Mouse (Mus musculus) kidney, postnatal 0 days (tissue): ENCODE results near the gene Rbmx2. TPM values are rescaled to one million over a fixed set of nuclear protein-coding genes. Genes with fewer than 3 reads are reported as not detected.

ENCODE experiments used
- ATAC-seq: fragments of 200-750 bp; cut with Nextera tagmentation; replicated peaks from 2 replicates; pipeline ENCODE4 v1.8.0; 2017; ENCODE audit warnings: low read depth, moderate number of reproducible peaks, moderate TSS enrichment, moderate library complexity; ENCODE audit not compliant: low FRiP score
- DNase-seq: peaks from one replicate; pipeline ENCODE4 v3.0.0-alpha.2; 2016; ENCODE audit warnings: low spot score
- H3K27ac ChIP-seq: fragments of 300-500 bp; sonication (generic); 2 replicates; pipeline ENCODE4 v1.5.1; 2014; ENCODE audit warnings: mild to moderate bottlenecking
- H3K27me3 ChIP-seq: fragments of 300-500 bp; sonication (generic); 2 replicates; pipeline ENCODE4 v1.6.1; 2014; ENCODE audit warnings: low read length, mixed read lengths; ENCODE audit not compliant: insufficient read depth
- H3K36me3 ChIP-seq: fragments of 300-500 bp; sonication (generic); 2 replicates; pipeline ENCODE4 v1.6.1; 2014; ENCODE audit warnings: low read length, mixed read lengths; ENCODE audit not compliant: insufficient read depth
- H3K4me1 ChIP-seq: fragments of 300-500 bp; sonication (generic); replicated peaks from 2 replicates; pipeline ENCODE4 v1.6.1; 2014; ENCODE audit warnings: antibody characterized with exemption, low read length, mixed read lengths; ENCODE audit not compliant: insufficient read depth
- H3K4me2 ChIP-seq: fragments of 300-500 bp; sonication (generic); 2 replicates; pipeline ENCODE4 v1.6.1; 2014; ENCODE audit warnings: mild to moderate bottlenecking, low read length, moderate library complexity, mixed read lengths
- H3K4me3 ChIP-seq: fragments of 300-500 bp; sonication (generic); replicated peaks from 2 replicates; pipeline ENCODE4 v1.5.1; 2014; ENCODE audit warnings: low read depth, low read length
- H3K9ac ChIP-seq: fragments of 300-500 bp; sonication (generic); 2 replicates; pipeline ENCODE4 v1.6.1; 2014; ENCODE audit warnings: low read depth, low read length
- H3K9me3 ChIP-seq: fragments of 300-500 bp; sonication (generic); replicated peaks from 2 replicates; pipeline ENCODE4 v1.6.1; 2016; ENCODE audit warnings: low read length, inconsistent platforms, mixed read lengths
- CTCF ChIP-seq: IDR thresholded peaks from 2 replicates; pipeline ENCODE4 v1.5.1; 2016; ENCODE audit warnings: antibody characterized with exemption, low read depth, mild to moderate bottlenecking, moderate library complexity
- whole genome bisulfite sequencing: fragments of 180-500 bp; shearing (Covaris S2); extraction: QIAGEN DNeasy Blood & Tissue Kit; methylation state at CpG from one replicate; pipeline ENCODE4 v1.1.7; 2014; 5-methylcytosine and 5-hydroxymethylcytosine counted together
- polyA plus RNA-seq: library from polyadenylated mRNA; unstranded; fragments of >200 nt; fragmentation: Nextera tagmentation; extraction: Ambion mirVana; gene quantifications from 2 replicates; pipeline ENCODE4 v1.2.1, GENCODE M21; 2015

The Rbmx2 gene
- 19.2 and 22.2 TPM in 2 replicates for polyA plus RNA-seq

DNA sequence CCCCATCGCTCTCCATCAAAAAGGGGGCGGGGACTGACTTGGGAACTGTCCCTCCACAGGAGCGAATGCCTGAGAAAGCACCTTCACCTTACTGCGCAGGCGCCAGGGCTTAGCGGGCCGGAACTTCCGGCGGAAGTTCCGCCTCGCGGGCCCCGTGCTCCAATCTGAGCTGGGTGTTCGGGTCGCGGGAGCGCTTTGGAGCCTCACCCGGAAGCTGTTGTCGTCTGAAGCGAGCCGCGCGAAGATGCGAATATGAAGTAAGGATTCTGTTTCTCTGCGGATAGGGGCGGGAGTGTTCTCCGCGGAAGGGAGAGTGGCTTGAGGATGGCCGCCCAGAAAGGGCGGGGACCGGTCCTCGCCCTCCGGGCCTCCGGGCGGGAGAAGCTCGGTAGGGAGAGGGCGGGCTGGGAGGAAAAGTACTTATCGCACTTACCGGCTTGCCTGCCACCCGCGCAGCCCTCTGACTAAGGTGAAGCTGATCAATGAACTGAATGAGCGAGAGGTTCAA, at the start of gene Rbmx2:
Gene Rbmx2 (plus strand): TSS at position 141 of the 508 bp plus-strand sequence.
- H3K4me2 ChIP-seq, result peak within 1 kb of the TSS; percentile 50
- no peaks in the 10 kb centered on the region for H3K27me3 ChIP-seq
- no peaks in the 10 kb centered on the region for H3K4me1 ChIP-seq
- H3K9ac ChIP-seq, result peak within 1 kb of the TSS; percentile 64
- H3K4me3 ChIP-seq, result peak within 1 kb of the TSS; percentile 52
- no peaks in the 10 kb centered on the region for H3K36me3 ChIP-seq
- TF ChIP-seq CTCF, result no peak
- no peak within 1 kb of the TSS for H3K27ac ChIP-seq
- WGBS, result 21% methylated on average over 41 of the region's 42 CpGs
- DNase-seq (peak; percentile 92), ATAC-seq (peak; percentile 98)
- no peaks in the 10 kb centered on the region for H3K9me3 ChIP-seq

DNA sequence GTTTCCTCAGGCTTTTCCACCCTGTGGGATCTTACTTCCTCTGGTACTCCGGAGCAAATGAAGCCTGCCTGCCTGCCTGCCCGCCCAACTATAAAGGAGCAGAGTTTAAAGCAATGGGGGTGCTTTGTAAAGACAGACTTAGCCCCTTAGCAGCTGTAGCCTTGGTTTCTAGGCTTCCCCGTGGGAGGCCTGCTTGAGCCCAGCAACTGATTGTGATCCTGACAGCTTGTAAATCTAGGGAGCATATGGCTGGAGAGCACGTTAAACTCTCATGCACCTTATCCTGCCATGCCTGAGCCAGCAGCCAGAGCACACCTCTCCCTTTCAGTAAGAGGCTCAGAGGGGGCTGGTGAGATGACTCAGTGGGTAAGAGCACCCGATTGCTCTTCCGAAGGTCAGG, 28.0 kb upstream of the Rbmx2 start:
- peak; percentile 47 for DNase-seq
- no peak for TF ChIP-seq CTCF
- ATAC-seq, result no peak; the same call in 1 of the 2 replicates
- H3K4me2 ChIP-seq, result no peak overlapping the region
- no peaks in the 10 kb centered on the region for H3K4me1 ChIP-seq
- no peaks in the 10 kb centered on the region for H3K36me3 ChIP-seq
- no peak overlapping the region for H3K27ac ChIP-seq
- no peak overlapping the region for H3K4me3 ChIP-seq
- H3K27me3 ChIP-seq, result no peaks in the 10 kb centered on the region
- WGBS, result 45% methylated on average over 6 of the region's 6 CpGs
- H3K9ac ChIP-seq, result no peak overlapping the region
- no peaks in the 10 kb centered on the region for H3K9me3 ChIP-seq

DNA sequence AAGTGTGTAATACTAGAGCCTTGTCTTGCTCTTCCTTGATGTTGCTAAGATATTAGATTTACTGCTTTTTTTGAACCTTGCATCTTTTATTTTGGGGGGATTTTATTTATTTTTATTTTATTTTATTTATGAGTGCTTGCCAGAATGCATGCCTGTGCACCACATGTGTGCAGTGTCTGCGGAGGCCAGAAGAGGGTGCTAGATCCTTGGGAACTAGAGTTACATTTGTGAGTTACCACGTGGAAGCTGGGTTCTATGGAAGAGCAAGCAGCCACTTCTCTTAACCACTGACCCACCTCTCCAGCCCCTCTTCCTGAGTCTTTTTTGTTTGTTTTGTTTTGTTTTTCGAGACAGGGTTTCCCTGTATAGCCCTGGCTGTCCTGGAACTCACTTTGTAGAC, 25.2 kb upstream of the Rbmx2 start:
- Histone ChIP-seq H3K27ac (no peak overlapping the region), H3K36me3 (no peaks in the 10 kb centered on the region), H3K9ac (no peak overlapping the region), H3K4me2 (no peak overlapping the region), H3K9me3 (no peaks in the 10 kb centered on the region), H3K4me3 (no peak overlapping the region), H3K27me3 (no peaks in the 10 kb centered on the region), H3K4me1 (no peaks in the 10 kb centered on the region)
- WGBS, result 68% methylated on average over 3 of the region's 3 CpGs
- ATAC-seq, result no peak
- no peak for DNase-seq
- no peak for TF ChIP-seq CTCF

DNA sequence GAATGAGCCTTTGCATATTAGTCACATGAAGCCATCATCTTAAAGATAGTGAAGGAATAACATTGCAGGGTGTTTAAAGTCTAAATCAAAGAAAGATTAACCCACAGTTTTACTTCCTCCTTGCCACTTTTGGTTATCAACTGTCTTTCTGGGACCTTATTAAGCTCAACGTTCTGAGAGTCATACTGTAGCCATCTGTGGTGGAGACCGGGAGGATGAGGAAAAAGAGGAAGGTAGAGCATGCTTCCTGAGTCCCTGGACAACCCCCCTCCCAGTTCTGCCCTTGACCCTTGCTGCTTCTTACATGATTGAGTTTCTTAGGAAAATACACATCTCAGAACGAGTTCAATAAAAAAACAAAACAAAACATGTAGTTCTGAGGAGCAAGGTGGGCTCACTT, 23.1 kb upstream of the Rbmx2 start:
- no peaks in the 10 kb centered on the region for H3K4me1 ChIP-seq
- no peak for ATAC-seq
- H3K9me3 ChIP-seq, result no peaks in the 10 kb centered on the region
- H3K36me3 ChIP-seq, result no peaks in the 10 kb centered on the region
- no peak overlapping the region for H3K4me3 ChIP-seq
- no peak overlapping the region for H3K9ac ChIP-seq
- no peak for DNase-seq
- no peak overlapping the region for H3K4me2 ChIP-seq
- no peak overlapping the region for H3K27ac ChIP-seq
- H3K27me3 ChIP-seq, result no peaks in the 10 kb centered on the region
- WGBS, result 50% methylated on average over 3 of the region's 3 CpGs
- no peak for TF ChIP-seq CTCF

DNA sequence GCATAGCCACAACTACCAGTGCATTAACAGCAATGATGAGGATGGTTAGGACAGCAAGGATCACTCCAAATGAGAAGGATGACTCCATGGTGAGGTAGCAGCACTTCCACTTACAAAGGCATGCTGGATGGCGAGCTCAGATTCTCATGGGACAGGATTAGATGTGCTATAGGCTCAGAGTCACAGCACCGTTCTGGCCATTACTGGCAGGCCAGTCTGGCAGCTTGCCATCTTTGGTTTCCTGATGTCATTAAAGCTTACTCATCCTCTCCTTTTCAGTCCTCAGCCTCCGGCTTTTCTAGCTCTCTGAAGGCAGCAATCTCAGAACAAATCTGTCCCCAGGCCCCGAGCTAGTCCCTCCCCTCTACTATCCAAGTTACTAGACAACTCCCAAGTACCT, 20.6 kb upstream of the Rbmx2 start, which contains the start of gene Gpr119:
Gene Gpr119 (minus strand): TSS at position 308 of the 400 bp plus-strand sequence.
- DNase-seq, result no peak

DNA sequence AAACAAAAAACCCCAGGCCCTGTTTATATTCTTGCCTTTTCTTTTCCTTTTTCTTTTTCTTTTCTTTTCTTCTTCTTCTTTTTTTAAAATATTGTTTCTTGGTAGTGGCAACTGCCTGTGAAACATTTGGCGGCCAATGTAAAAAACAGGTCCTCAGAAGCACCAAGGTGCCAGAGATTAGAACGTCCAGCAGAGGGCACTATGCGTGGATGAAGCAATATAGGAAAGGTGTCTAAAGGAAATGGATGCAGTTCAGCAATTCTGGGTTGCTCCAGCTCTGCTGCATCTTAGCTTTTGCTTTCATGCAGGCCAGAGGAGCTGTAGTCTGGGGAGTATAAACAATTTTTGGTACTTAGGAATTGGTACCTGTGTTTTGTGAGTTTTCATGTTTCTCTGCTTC, 11.4 kb upstream of the Rbmx2 start:
- no peak overlapping the region for H3K9ac ChIP-seq
- no peak for ATAC-seq
- no peaks in the 10 kb centered on the region for H3K4me1 ChIP-seq
- no peaks in the 10 kb centered on the region for H3K36me3 ChIP-seq
- peak; percentile 63 for DNase-seq
- H3K9me3 ChIP-seq, result no peaks in the 10 kb centered on the region
- no peaks in the 10 kb centered on the region for H3K27me3 ChIP-seq
- peak; percentile 73 for TF ChIP-seq CTCF
- 20% methylated on average over 3 of the region's 3 CpGs for WGBS
- H3K27ac ChIP-seq, result no peak overlapping the region
- H3K4me2 ChIP-seq, result no peak overlapping the region
- no peak overlapping the region for H3K4me3 ChIP-seq

More for the DNA sequence above, 20.6 kb upstream of the Rbmx2 start, which contains the start of gene Gpr119:
- no peaks in the 10 kb centered on the region for H3K9me3 ChIP-seq
- H3K4me2 ChIP-seq, result no peak within 1 kb of the TSS
- H3K4me1 ChIP-seq, result no peaks in the 10 kb centered on the region
- no peak within 1 kb of the TSS for H3K9ac ChIP-seq
- no peak for ATAC-seq
- no peaks in the 10 kb centered on the region for H3K27me3 ChIP-seq
- H3K27ac ChIP-seq, result no peak within 1 kb of the TSS
- 60% methylated on average over 4 of the region's 4 CpGs for WGBS
- TF ChIP-seq CTCF, result no peak
- H3K4me3 ChIP-seq, result no peak within 1 kb of the TSS
- no peaks in the 10 kb centered on the region for H3K36me3 ChIP-seq

DNA sequence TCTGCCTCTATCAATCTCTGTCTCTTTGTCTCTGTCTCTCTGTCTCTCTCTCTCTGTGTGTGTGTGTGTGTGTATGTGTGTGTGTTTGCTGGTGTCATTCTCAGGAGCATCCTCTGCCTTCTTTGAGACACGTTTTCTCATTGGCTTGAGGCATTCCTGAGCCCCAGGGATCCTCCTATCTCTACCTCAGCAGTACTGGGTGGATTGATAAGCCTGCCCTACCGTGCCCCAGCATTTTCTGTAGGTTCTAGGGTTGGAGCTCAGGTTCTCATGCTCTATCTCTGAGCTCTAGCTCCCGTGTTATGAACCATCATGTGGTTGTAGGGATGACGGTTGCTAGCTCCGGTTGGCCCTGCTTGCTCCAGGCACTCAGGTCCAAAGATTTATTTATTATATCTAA, 10.9 kb upstream of the Rbmx2 start:
- no peak for TF ChIP-seq CTCF

More for the DNA sequence above, 10.9 kb upstream of the Rbmx2 start:
- Histone ChIP-seq H3K36me3 (no peaks in the 10 kb centered on the region), H3K4me1 (no peaks in the 10 kb centered on the region), H3K27ac (no peak overlapping the region), H3K4me2 (no peak overlapping the region), H3K27me3 (no peaks in the 10 kb centered on the region), H3K4me3 (no peak overlapping the region), H3K9ac (no peak overlapping the region), H3K9me3 (no peaks in the 10 kb centered on the region)
- ATAC-seq (no peak), DNase-seq (no peak)
- WGBS, result 69% methylated on average over 5 of the region's 5 CpGs
